Mouse (Mus musculus) kidney, postnatal 36 days (tissue): ENCODE measurements around the gene Cflar.
"Not testable (repeated sequence)": the region's sequence is repeated elsewhere in the genome, so short reads cannot be mapped to it uniquely, and the experiment has no call there.

Experiments used
- DNase-seq, 2 experiments: peaks; one replicate each; pipeline ENCODE4 v3.0.0; 2021 to 2022; ENCODE audit warnings: mixed read lengths in 2 of 2

Gene Cflar

GRCm38 (mm10) chr1:58786276-58786675 is 75.0 kb downstream of the Cflar start:
- DNase-seq: no peak

- no peak for DNase-seq
Observed at GRCm38 (mm10) chr1:58788410-58788809, 77.1 kb downstream of the Cflar start.

GRCm38 (mm10) chr1:58794705-58795104 is 83.4 kb downstream of the Cflar start:
- no peak for DNase-seq

GRCm38 (mm10) chr1:58795291-58796058 is 84.2 kb downstream of the Cflar start, which contains the start of gene Casp8:
TSS of gene Casp8 (plus strand) at chr1:58795374.
- peak; percentile 82 to 84 for DNase-seq

GRCm38 (mm10) chr1:58796059-58796363 is 84.7 kb downstream of the Cflar start:
- no peak for DNase-seq

GRCm38 (mm10) chr1:58796853-58797252 is 85.5 kb downstream of the Cflar start:
- no peak for DNase-seq

GRCm38 (mm10) chr1:58797370-58797769 is 86.1 kb downstream of the Cflar start:
- DNase-seq: no peak

GRCm38 (mm10) chr1:58798911-58799310 is 87.6 kb downstream of the Cflar start:
- no peak for DNase-seq

GRCm38 (mm10) chr1:58800644-58801043 is 89.3 kb downstream of the Cflar start:
- DNase-seq: not testable (repeated sequence)

GRCm38 (mm10) chr1:58801558-58802285 is 90.4 kb downstream of the Cflar start:
- no peak for DNase-seq

- peak; percentile 56 to 80 for DNase-seq
Observed at GRCm38 (mm10) chr1:58802322-58803273, 91.3 kb downstream of the Cflar start.

GRCm38 (mm10) chr1:58803531-58803930 is 92.2 kb downstream of the Cflar start:
- DNase-seq: no peak

- DNase-seq: peak in 1 of 2 experiments; percentile 20
Observed at GRCm38 (mm10) chr1:58806651-58807050, 95.3 kb downstream of the Cflar start.
